10 mouse cellular contexts compared by ENCODE assay signal in the genomic region with DNA sequence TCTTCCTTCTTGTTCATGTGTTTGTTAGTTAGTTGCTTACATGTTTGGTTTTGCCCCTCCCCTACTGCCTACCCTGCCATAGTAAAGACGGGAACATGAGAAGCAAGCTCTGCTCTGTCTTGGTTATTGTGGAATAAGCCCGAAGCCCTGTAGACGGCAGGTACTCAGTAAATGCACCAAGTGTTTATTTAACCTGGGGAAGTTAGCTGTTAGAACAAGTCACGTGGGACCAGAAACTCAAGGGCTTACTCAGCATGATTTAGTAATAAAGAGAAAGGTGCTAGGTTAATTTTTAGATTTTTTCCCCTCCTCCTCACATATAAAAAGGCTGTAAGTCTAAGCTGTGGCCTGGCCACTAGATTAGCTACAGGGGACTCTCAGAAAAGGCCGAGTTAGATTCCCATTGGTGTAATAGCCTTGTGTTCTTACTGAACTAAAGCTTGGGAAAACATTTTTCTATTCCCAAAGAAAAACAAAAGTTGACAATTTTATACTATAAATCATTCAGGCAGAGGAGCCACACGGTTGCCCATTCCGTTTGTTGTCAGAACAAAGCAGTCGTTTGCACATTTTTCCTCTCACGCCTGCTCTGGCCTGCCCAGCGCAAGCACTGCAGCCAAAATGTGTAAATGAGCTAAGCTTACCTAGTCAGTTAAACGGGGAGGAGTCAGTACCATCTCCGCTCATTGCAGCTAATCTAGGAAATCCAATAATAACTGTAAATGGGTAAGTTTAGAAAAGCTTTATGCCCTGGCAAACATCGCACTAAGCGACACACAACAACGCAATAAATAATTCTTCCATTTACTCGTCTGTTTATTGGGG. TPM values are rescaled to one million over a fixed set of nuclear protein-coding genes. Genes with fewer than 3 reads are reported as not detected.
DNase-seq lines count a peak whose midpoint lies in the region; ATAC-seq and TF ChIP-seq lines count a peak whose summit lies in the region.
"Had no signal": no experiment of that assay in that cellular context is flagged by ENCODE, and none has a peak within 500 bp of the region (broad histone marks: within the 10 kb centered on the region; RNA-seq: fewer than 3 reads in every experiment).

No protein-coding gene starts in this region.

- ATAC-seq in frontal cortex, adult (ENCODE audit: low TSS enrichment) = 0 out of 2 replicates have a peak, but pooled peaks have one; percentile 24
- ATAC-seq in kidney, postnatal 0 days (replicated peaks; ENCODE audit: low FRiP score, low read depth) = no peak
- ATAC-seq: intestine, postnatal 0 days had no signal

- 73% methylated on average over 16 of the region's 16 CpGs for WGBS in liver, adult 2 months
- WGBS in kidney, postnatal 0 days = 48% methylated on average over 16 of the region's 16 CpGs
- WGBS in olfactory bulb, adult 2 months = 45% methylated on average over 16 of the region's 16 CpGs

- no peak overlapping the region for H3K4me3 ChIP-seq in liver, adult 2 months (ENCODE audit: insufficient read depth, low read depth, low read length)
- no peak overlapping the region for H3K4me3 ChIP-seq in kidney, postnatal 0 days (replicated peaks; ENCODE audit: low read depth, low read length)
- peak overlapping the region; percentile 5; the same call in 1 of the 2 replicates for H3K4me3 ChIP-seq in olfactory bulb, adult 2 months (ENCODE audit: insufficient read depth, low read depth, low read length)
- H3K4me3 ChIP-seq: liver, embryonic 15.5 days had no signal

- no peaks in the 10 kb centered on the region for H3K9me3 ChIP-seq in kidney, postnatal 0 days (replicated peaks; ENCODE audit: low read length)
- H3K9me3 ChIP-seq: liver, embryonic 15.5 days had no signal

- H3K27me3 ChIP-seq in liver, adult 2 months (ENCODE audit: control insufficient read depth, insufficient read depth, low read length) = peaks cover 3% of the 10 kb centered on the region; the same call in 1 of the 2 replicates
- no peaks in the 10 kb centered on the region for H3K27me3 ChIP-seq in kidney, postnatal 0 days (ENCODE audit: insufficient read depth, low read length)

- H3K27ac ChIP-seq in liver, adult 2 months (replicated peaks; ENCODE audit: insufficient read depth, low read depth, low read length) = 0 out of 2 replicates have a peak overlapping the region, but pooled peaks have one; percentile 1
- peak overlapping the region; percentile 47 for H3K27ac ChIP-seq in kidney, postnatal 0 days
- H3K27ac ChIP-seq in olfactory bulb, adult 2 months (ENCODE audit: insufficient read depth, low read depth, low read length) = peak overlapping the region; percentile 84; the same call in 1 of the 2 replicates
- H3K27ac ChIP-seq: liver, embryonic 15.5 days had no signal

- no peak overlapping the region for H3K4me2 ChIP-seq in kidney, postnatal 0 days (ENCODE audit: low read length)
- H3K4me2 ChIP-seq: liver, embryonic 15.5 days had no signal

- H3K9ac ChIP-seq in liver, adult 2 months (ENCODE audit: low read depth, low read length) = no peak overlapping the region
- H3K9ac ChIP-seq in kidney, postnatal 0 days (ENCODE audit: low read depth, low read length) = no peak overlapping the region
- H3K9ac ChIP-seq: liver, embryonic 15.5 days had no signal

- no peak for DNase-seq in frontal cortex, postnatal 14 days (ENCODE audit: low spot score in 2 of 2)
- DNase-seq in liver, adult 2 months (ENCODE audit: extremely low read depth, low read depth, low spot score) = peak; percentile 75
- no peak for DNase-seq in liver
- peak; percentile 33 for DNase-seq in kidney, postnatal 0 days (ENCODE audit: low spot score)
- no peak for DNase-seq in adrenal gland, postnatal 10 days
- DNase-seq in adrenal gland, postnatal 14 days = no peak

- TF ChIP-seq CTCF in liver, adult 2 months (IDR thresholded peaks at IDR 0.05; ENCODE audit: low read depth, low read length) = no peak
- TF ChIP-seq CTCF in kidney, postnatal 0 days (IDR thresholded peaks at IDR 0.05; ENCODE audit: low read depth) = no peak
- TF ChIP-seq CTCF in olfactory bulb, adult 2 months (IDR thresholded peaks at IDR 0.05; ENCODE audit: insufficient read depth, low read depth, low read length) = no peak

- no peaks in the 10 kb centered on the region for H3K79me2 ChIP-seq in liver, adult 2 months (ENCODE audit: control insufficient read depth, insufficient read depth, low read length)

- no peak for TF ChIP-seq POLR2A in liver, adult 2 months (IDR thresholded peaks at IDR 0.05; ENCODE audit: extremely low read depth, insufficient read depth, low read length)
- no peak for TF ChIP-seq POLR2A in olfactory bulb, adult 2 months (IDR thresholded peaks at IDR 0.05; ENCODE audit: insufficient read depth, low read depth, low read length)

- H3K4me1 ChIP-seq in liver, adult 2 months (ENCODE audit: control insufficient read depth, insufficient read depth, low read length) = peaks cover 8% of the 10 kb centered on the region; the same call in 1 of the 2 replicates
- 0 out of 2 replicates have a peak, but pooled peaks cover 5% of the 10 kb centered on the region for H3K4me1 ChIP-seq in kidney, postnatal 0 days (replicated peaks; ENCODE audit: insufficient read depth, low read length)
- peaks cover 23% of the 10 kb centered on the region for H3K4me1 ChIP-seq in olfactory bulb, adult 2 months (ENCODE audit: control insufficient read depth, insufficient read depth, low read length)

- no peaks in the 10 kb centered on the region for H3K36me3 ChIP-seq in liver, adult 2 months (ENCODE audit: control insufficient read depth, insufficient read depth, low read length)
- no peaks in the 10 kb centered on the region for H3K36me3 ChIP-seq in kidney, postnatal 0 days (ENCODE audit: insufficient read depth, low read length)
- H3K36me3 ChIP-seq: liver, embryonic 15.5 days had no signal

RNA-seq across cellular contexts. Expression of a gene that starts 24.1 kb away (rescaled TPM):
- 12.4 and 13.6 TPM in 2 replicates for total RNA-seq in liver, adult 2 months (2014; rRNA removed)
- polyA plus RNA-seq in liver, adult 2 months (2012; rRNA removed) = 2.9 and 3.6 TPM in 2 replicates
- 28.3 and 28.5 TPM in 2 replicates for polyA plus RNA-seq in kidney, postnatal 0 days (2015; fragmentation: Nextera tagmentation; extraction: Ambion mirVana)
- polyA plus RNA-seq in olfactory bulb, adult 2 months (2012; ENCODE audit: insufficient read depth, insufficient read length, low replicate concordance, missing spikeins) = 74.3 TPM in 1 of 2 replicates, not detected in the other
- 10 to 100 TPM; 35.7 to 37.8 TPM for total RNA-seq in adrenal gland, postnatal 10 days (2021)
- 41.5 and 52.1 TPM in 2 replicates for total RNA-seq in adrenal gland, postnatal 14 days (2021)

Comparison
In these comparisons a context has a peak if more than half of its experiments do, and no peak if none do; other contexts are left out.
1. DNase-seq: peak in liver, adult 2 months (single experiment) and kidney, postnatal 0 days (single experiment); none in frontal cortex, postnatal 14 days (0 of 2), liver (single experiment), adrenal gland, postnatal 10 days (single experiment) and adrenal gland, postnatal 14 days (single experiment).
2. H3K27ac ChIP-seq: peak in every context shown above with its lines; median percentile 84 in olfactory bulb, adult 2 months; 47 in kidney, postnatal 0 days; 1 in liver, adult 2 months.